Mouse (Mus musculus): ENCODE measurements around the gene Prph2. TPM values are rescaled to one million over a fixed set of nuclear protein-coding genes. Genes with fewer than 3 reads are reported as not detected.

The Prph2 gene
- total and polyA plus RNA-seq, 2 experiments from 2014 or later: 0.05 TPM; not detected in 1

- Histone ChIP-seq H3K4me3 (ENCODE audit: low read length) (no peak overlapping the region), H3K27me3 (ENCODE audit: insufficient read depth, low read length) (no peaks in the 10 kb centered on the region), H3K36me3 (ENCODE audit: insufficient read depth, low read length) (no peaks in the 10 kb centered on the region), H3K4me2 (ENCODE audit: low read depth, low read length) (no peak overlapping the region), H3K4me1 (ENCODE audit: insufficient read depth, low read length) (no peaks in the 10 kb centered on the region), H3K9ac (replicated peaks; ENCODE audit: low read length) (no peak overlapping the region), H3K27ac (no peak overlapping the region), H3K9me3 (ENCODE audit: low read length) (no peaks in the 10 kb centered on the region)
- WGBS: 80% methylated on average over 3 of the region's 3 CpGs
- DNase-seq (ENCODE audit: low spot score): no peak
- ATAC-seq: no peak
- TF ChIP-seq CTCF (IDR thresholded peaks at IDR 0.05; ENCODE audit: low read depth): no peak
Observed at GRCm38 (mm10) chr17:46915129-46915528, 4.9 kb downstream of the Prph2 start.

- DNase-seq (ENCODE audit: low spot score): no peak
- Histone ChIP-seq H3K4me1 (ENCODE audit: insufficient read depth, low read length) (no peaks in the 10 kb centered on the region), H3K9me3 (ENCODE audit: low read length) (no peaks in the 10 kb centered on the region), H3K4me2 (ENCODE audit: low read depth, low read length) (no peak overlapping the region), H3K36me3 (ENCODE audit: insufficient read depth, low read length) (no peaks in the 10 kb centered on the region), H3K9ac (replicated peaks; ENCODE audit: low read length) (no peak overlapping the region), H3K27me3 (ENCODE audit: insufficient read depth, low read length) (no peaks in the 10 kb centered on the region), H3K4me3 (ENCODE audit: low read length) (no peak overlapping the region), H3K27ac (no peak overlapping the region)
- TF ChIP-seq CTCF (IDR thresholded peaks at IDR 0.05; ENCODE audit: low read depth): no peak
- WGBS: 34% methylated on average over 4 of the region's 4 CpGs
- ATAC-seq: no peak
Observed at GRCm38 (mm10) chr17:46918951-46919350, 8.7 kb downstream of the Prph2 start.

GRCm38 (mm10) chr17:46920855-46921254, 10.6 kb downstream of the Prph2 start:
- ATAC-seq: no peak
- no peak for TF ChIP-seq CTCF (IDR thresholded peaks at IDR 0.05; ENCODE audit: low read depth)
- H3K27ac ChIP-seq: no peak overlapping the region
- H3K4me2 ChIP-seq (ENCODE audit: low read depth, low read length): no peak overlapping the region
- no peaks in the 10 kb centered on the region for H3K27me3 ChIP-seq (ENCODE audit: insufficient read depth, low read length)
- H3K9me3 ChIP-seq (ENCODE audit: low read length): no peaks in the 10 kb centered on the region
- no peak overlapping the region for H3K4me3 ChIP-seq (ENCODE audit: low read length)
- H3K4me1 ChIP-seq (ENCODE audit: insufficient read depth, low read length): no peaks in the 10 kb centered on the region
- DNase-seq (ENCODE audit: low spot score): no peak
- 68% methylated on average over 6 of the region's 6 CpGs for WGBS
- H3K9ac ChIP-seq (replicated peaks; ENCODE audit: low read length): no peak overlapping the region
- no peaks in the 10 kb centered on the region for H3K36me3 ChIP-seq (ENCODE audit: insufficient read depth, low read length)

- no peak for ATAC-seq
- Histone ChIP-seq H3K4me2 (ENCODE audit: low read depth, low read length) (no peak overlapping the region), H3K36me3 (ENCODE audit: insufficient read depth, low read length) (peaks cover 13% of the 10 kb centered on the region), H3K27ac (no peak overlapping the region), H3K4me1 (ENCODE audit: insufficient read depth, low read length) (no peaks in the 10 kb centered on the region), H3K9ac (replicated peaks; ENCODE audit: low read length) (no peak overlapping the region), H3K9me3 (ENCODE audit: low read length) (no peaks in the 10 kb centered on the region), H3K4me3 (ENCODE audit: low read length) (no peak overlapping the region), H3K27me3 (ENCODE audit: insufficient read depth, low read length) (no peaks in the 10 kb centered on the region)
- TF ChIP-seq CTCF (IDR thresholded peaks at IDR 0.05; ENCODE audit: low read depth): no peak
- 46% methylated on average over 6 of the region's 6 CpGs for WGBS
- DNase-seq (ENCODE audit: low spot score): no peak
Observed at GRCm38 (mm10) chr17:46926192-46926591, 15.9 kb downstream of the Prph2 start.

GRCm38 (mm10) chr17:46926941-46927340, 16.7 kb downstream of the Prph2 start:
- DNase-seq (ENCODE audit: low spot score) (no peak), ATAC-seq (no peak)
- no peaks in the 10 kb centered on the region for H3K4me1 ChIP-seq (ENCODE audit: insufficient read depth, low read length)
- H3K9ac ChIP-seq (replicated peaks; ENCODE audit: low read length): no peak overlapping the region
- no peak for TF ChIP-seq CTCF (IDR thresholded peaks at IDR 0.05; ENCODE audit: low read depth)
- no peak overlapping the region for H3K4me3 ChIP-seq (ENCODE audit: low read length)
- H3K27me3 ChIP-seq (ENCODE audit: insufficient read depth, low read length): no peaks in the 10 kb centered on the region
- H3K9me3 ChIP-seq (ENCODE audit: low read length): no peaks in the 10 kb centered on the region
- WGBS: 74% methylated on average over 3 of the region's 3 CpGs
- peaks cover 21% of the 10 kb centered on the region for H3K36me3 ChIP-seq (ENCODE audit: insufficient read depth, low read length)
- no peak overlapping the region for H3K4me2 ChIP-seq (ENCODE audit: low read depth, low read length)
- H3K27ac ChIP-seq: no peak overlapping the region

GRCm38 (mm10) chr17:46927781-46928180, 17.5 kb downstream of the Prph2 start:
- Histone ChIP-seq H3K27ac (no peak overlapping the region), H3K9ac (replicated peaks; ENCODE audit: low read length) (no peak overlapping the region), H3K4me2 (ENCODE audit: low read depth, low read length) (no peak overlapping the region), H3K4me1 (ENCODE audit: insufficient read depth, low read length) (no peaks in the 10 kb centered on the region), H3K9me3 (ENCODE audit: low read length) (no peaks in the 10 kb centered on the region), H3K27me3 (ENCODE audit: insufficient read depth, low read length) (no peaks in the 10 kb centered on the region), H3K36me3 (ENCODE audit: insufficient read depth, low read length) (peaks cover 28% of the 10 kb centered on the region), H3K4me3 (ENCODE audit: low read length) (no peak overlapping the region)
- no peak for TF ChIP-seq CTCF (IDR thresholded peaks at IDR 0.05; ENCODE audit: low read depth)
- ATAC-seq: no peak
- no peak for DNase-seq (ENCODE audit: low spot score)
- 91% methylated on average over 5 of the region's 5 CpGs for WGBS

GRCm38 (mm10) chr17:46929277-46929676, 19.0 kb downstream of the Prph2 start:
- Histone ChIP-seq H3K27ac (no peak overlapping the region), H3K4me2 (ENCODE audit: low read depth, low read length) (no peak overlapping the region), H3K4me3 (ENCODE audit: low read length) (no peak overlapping the region), H3K9ac (replicated peaks; ENCODE audit: low read length) (no peak overlapping the region), H3K27me3 (ENCODE audit: insufficient read depth, low read length) (no peaks in the 10 kb centered on the region), H3K36me3 (ENCODE audit: insufficient read depth, low read length) (peaks cover 43% of the 10 kb centered on the region), H3K9me3 (ENCODE audit: low read length) (no peaks in the 10 kb centered on the region), H3K4me1 (ENCODE audit: insufficient read depth, low read length) (no peaks in the 10 kb centered on the region)
- no peak for TF ChIP-seq CTCF (IDR thresholded peaks at IDR 0.05; ENCODE audit: low read depth)
- 92% methylated on average over 12 of the region's 12 CpGs for WGBS
- no peak for DNase-seq (ENCODE audit: low spot score)
- no peak for ATAC-seq

Measured in hindbrain, postnatal 0 days (tissue).